Mouse (Mus musculus) megakaryocyte, embryonic 14.5 days (primary cell): ENCODE results near the gene Mtmr3. TPM values are rescaled to one million over a fixed set of nuclear protein-coding genes. Genes with fewer than 3 reads are reported as not detected.
"Not testable (repeated sequence)": the region's sequence is repeated elsewhere in the genome, so short reads cannot be mapped to it uniquely, and the experiment has no call there.

Source experiments
- H3K27me3 ChIP-seq: replicated peaks from 2 replicates; pipeline ENCODE3; 2012; ENCODE audit warnings: inconsistent platforms
- H3K36me3 ChIP-seq: replicated peaks from 2 replicates; pipeline ENCODE3; 2012; ENCODE audit warnings: low read length, inconsistent platforms, mixed read lengths
- H3K4me1 ChIP-seq: 2 replicates; pipeline ENCODE4 v1.6.1; 2012; ENCODE audit warnings: inconsistent platforms
- H3K4me3 ChIP-seq: replicated peaks from 2 replicates; pipeline ENCODE3; 2012; ENCODE audit warnings: moderate library complexity, mild to moderate bottlenecking, inconsistent platforms
- H3K9me3 ChIP-seq: 2 replicates; pipeline ENCODE4 v1.6.1; 2012; ENCODE audit warnings: inconsistent platforms
- FLI1 ChIP-seq: IDR thresholded peaks from 2 replicates; pipeline ENCODE4 v1.6.1; 2012; ENCODE audit warnings: low read length, inconsistent platforms, mixed read lengths
- GATA1 ChIP-seq: IDR thresholded peaks from 3 replicates; pipeline ENCODE4 v1.6.1; 2012; ENCODE audit warnings: mixed read lengths, low read length, inconsistent platforms, borderline replicate concordance
- polyA plus RNA-seq: library from polyadenylated mRNA; stranded (reverse); fragments of >175 nt; gene quantifications from 2 replicates; pipeline ENCODE4 v1.2.3, GENCODE M21; 2012; ENCODE audit warnings: low replicate concordance; ENCODE audit not compliant: insufficient read depth

Mtmr3 gene
- polyA plus RNA-seq, 1 experiment = 8.7 TPM

GRCm38 (mm10) chr11:4604441-4604840 lies 9.8 kb upstream of the Mtmr3 start:
- H3K36me3 ChIP-seq = no peaks in the 10 kb centered on the region
- H3K4me1 ChIP-seq = peaks cover 70% of the 10 kb centered on the region
- peak overlapping the region; percentile 20 for H3K4me3 ChIP-seq
- no peaks in the 10 kb centered on the region for H3K27me3 ChIP-seq
- no peak for TF ChIP-seq GATA1
- TF ChIP-seq FLI1 = no peak
- no peaks in the 10 kb centered on the region for H3K9me3 ChIP-seq

DNA sequence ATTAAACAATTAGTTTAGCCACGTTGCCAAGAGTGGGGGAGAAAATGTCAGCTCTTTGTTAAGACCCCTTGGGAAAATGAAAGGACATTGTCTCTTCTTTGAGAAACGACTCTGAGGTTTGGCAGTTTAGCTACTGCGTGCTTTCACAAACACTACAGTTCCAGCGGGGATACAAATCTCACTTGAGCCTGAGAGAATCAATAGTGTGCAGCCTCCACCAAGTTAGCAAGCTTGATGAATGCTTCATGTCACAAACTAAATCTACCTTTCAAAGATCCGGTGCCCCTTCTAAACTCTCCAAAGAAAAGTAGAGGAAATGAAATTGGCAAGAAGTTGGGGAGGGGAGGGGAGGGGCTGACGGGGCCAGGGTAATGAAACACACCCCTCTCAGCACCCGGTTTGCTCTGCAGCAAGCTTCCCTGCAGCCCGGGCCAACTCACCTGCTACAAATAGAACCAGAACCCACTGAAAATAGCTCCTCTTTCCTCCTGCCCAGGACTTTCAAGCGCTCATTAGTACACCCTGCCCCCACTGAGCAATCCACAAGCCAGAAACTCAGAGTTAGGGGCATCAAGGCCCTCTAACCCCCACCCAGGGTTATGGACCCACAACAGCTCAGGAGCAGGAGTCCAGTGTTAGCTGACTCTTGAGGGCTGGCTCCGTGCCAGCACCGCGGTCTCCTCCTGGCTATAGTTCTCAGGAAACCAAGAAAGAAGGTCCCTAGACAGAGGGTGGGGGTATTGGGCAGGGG lies 8.2 kb upstream of the Mtmr3 start:
- peaks cover 80% of the 10 kb centered on the region for H3K4me1 ChIP-seq
- no peak for TF ChIP-seq FLI1
- TF ChIP-seq GATA1 = no peak

DNA sequence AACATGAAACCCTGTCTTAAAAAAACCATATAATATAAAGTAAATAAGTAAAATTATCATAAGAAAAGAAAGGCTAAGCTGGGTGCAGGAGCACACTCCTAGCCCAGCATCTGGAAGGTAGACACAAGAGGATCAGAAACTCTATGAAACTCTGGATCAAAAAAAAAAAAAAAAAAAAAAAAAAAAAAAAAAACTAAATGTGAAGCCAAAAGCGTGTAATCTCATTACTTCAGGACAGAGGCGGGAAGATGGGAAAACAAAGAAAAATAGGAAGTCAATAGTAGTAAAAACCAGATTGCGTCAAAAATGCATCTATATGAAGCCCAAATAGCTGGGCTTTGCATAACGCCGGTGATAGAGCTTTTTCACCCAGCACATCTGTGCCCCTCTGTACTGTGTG lies 7.2 kb upstream of the Mtmr3 start:
- TF ChIP-seq GATA1 = no peak
- TF ChIP-seq FLI1 = no peak
- Histone ChIP-seq H3K27me3 (no peaks in the 10 kb centered on the region), H3K36me3 (no peaks in the 10 kb centered on the region), H3K9me3 (no peaks in the 10 kb centered on the region), H3K4me3 (no peak overlapping the region), H3K4me1 (peaks cover 83% of the 10 kb centered on the region)

More for the DNA sequence above, 8.2 kb upstream of the Mtmr3 start:
- no peaks in the 10 kb centered on the region for H3K36me3 ChIP-seq
- peak overlapping the region; percentile 62 for H3K4me3 ChIP-seq
- H3K9me3 ChIP-seq = no peaks in the 10 kb centered on the region
- no peaks in the 10 kb centered on the region for H3K27me3 ChIP-seq

GRCm38 (mm10) chr11:4599916-4600315 lies 5.3 kb upstream of the Mtmr3 start:
- H3K4me3 ChIP-seq = no peak overlapping the region
- TF ChIP-seq FLI1 (no peak), GATA1 (no peak)
- H3K27me3 ChIP-seq = no peaks in the 10 kb centered on the region

DNA sequence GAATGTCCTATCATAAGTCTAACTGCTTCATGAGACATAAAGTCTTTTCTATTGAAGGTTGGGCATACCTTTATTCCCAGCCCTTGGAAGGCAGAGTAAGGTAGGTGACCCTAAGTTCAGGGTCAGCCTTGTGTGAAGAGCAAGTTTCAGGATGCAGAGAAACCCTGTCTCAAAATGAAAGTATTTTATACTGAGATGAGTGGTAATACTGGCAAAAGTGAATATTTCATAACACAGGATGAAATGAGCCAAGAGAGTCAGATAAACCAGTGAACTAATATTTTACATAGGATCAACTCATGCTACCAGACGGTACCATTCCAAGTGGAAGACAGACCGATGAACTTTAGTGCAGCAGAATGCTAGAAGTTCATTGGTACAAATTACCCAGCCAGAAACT lies 3.7 kb upstream of the Mtmr3 start:
- Histone ChIP-seq H3K4me1 (peaks cover 68% of the 10 kb centered on the region), H3K36me3 (no peaks in the 10 kb centered on the region), H3K4me3 (peak overlapping the region; percentile 56), H3K9me3 (no peaks in the 10 kb centered on the region), H3K27me3 (no peaks in the 10 kb centered on the region)
- TF ChIP-seq GATA1 (no peak), FLI1 (no peak)

More at GRCm38 (mm10) chr11:4599916-4600315, 5.3 kb upstream of the Mtmr3 start:
- Histone ChIP-seq H3K4me1 (peaks cover 83% of the 10 kb centered on the region), H3K9me3 (no peaks in the 10 kb centered on the region), H3K36me3 (no peaks in the 10 kb centered on the region)

DNA sequence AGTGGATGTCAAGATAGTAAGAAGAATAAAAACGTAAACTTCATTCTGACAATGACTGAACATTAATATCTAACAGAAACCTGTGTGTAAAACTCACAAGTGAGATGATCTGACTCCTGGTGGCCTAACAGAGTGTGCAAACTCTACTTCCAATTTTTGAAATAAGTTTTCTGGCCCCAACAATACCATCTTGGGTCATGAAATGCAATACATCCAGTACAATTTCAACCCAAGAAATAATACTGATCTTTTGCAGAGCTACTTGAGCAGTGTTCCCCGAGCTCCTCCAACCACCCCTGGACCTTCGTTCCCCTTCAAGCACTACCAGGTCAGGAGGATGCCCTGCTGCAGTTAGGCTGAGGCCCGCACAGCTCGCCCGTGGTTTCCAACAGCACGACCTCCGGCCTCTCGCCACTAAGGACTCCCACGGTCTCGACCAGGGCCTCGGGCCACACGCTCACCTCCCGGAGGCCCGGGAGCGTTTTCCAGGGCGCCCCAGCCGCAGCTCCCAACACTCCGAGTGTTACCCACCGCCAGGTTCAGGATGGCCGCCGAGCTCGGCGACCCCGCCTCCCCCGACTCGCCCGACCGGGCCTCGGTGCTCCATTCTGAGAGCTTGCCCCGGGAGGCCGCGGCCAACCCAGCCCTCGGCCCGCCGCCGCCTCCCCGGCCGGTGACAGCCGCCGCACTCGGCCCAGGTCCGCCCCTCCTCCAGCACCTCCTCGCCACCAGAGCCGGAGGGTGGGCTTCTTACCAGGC lies 635 bp downstream of the Mtmr3 start:
- Histone ChIP-seq H3K27me3 (no peaks in the 10 kb centered on the region), H3K36me3 (peaks cover 9% of the 10 kb centered on the region), H3K4me1 (peaks cover 71% of the 10 kb centered on the region), H3K9me3 (no peaks in the 10 kb centered on the region), H3K4me3 (peak overlapping the region; percentile 99)
- no peak for TF ChIP-seq FLI1
- TF ChIP-seq GATA1 = no peak

- Histone ChIP-seq H3K4me3 (peak overlapping the region; percentile 99), H3K27me3 (no peaks in the 10 kb centered on the region), H3K36me3 (peaks cover 12% of the 10 kb centered on the region), H3K4me1 (peaks cover 67% of the 10 kb centered on the region), H3K9me3 (no peaks in the 10 kb centered on the region)
- TF ChIP-seq FLI1 (no peak), GATA1 (no peak)
Measured at GRCm38 (mm10) chr11:4593491-4593848, 1.2 kb downstream of the Mtmr3 start.

- peaks cover 58% of the 10 kb centered on the region for H3K4me1 ChIP-seq
- no peak for TF ChIP-seq GATA1
- no peak for TF ChIP-seq FLI1
- H3K9me3 ChIP-seq = no peaks in the 10 kb centered on the region
- peak overlapping the region; percentile 83 for H3K4me3 ChIP-seq
- peaks cover 19% of the 10 kb centered on the region for H3K36me3 ChIP-seq
- no peaks in the 10 kb centered on the region for H3K27me3 ChIP-seq
Measured at GRCm38 (mm10) chr11:4591811-4592210, 2.9 kb downstream of the Mtmr3 start.

GRCm38 (mm10) chr11:4578682-4579081 lies 16.0 kb downstream of the Mtmr3 start:
- Histone ChIP-seq H3K36me3 (peaks cover 16% of the 10 kb centered on the region), H3K4me1 (peaks cover 47% of the 10 kb centered on the region), H3K9me3 (no peaks in the 10 kb centered on the region), H3K27me3 (no peaks in the 10 kb centered on the region), H3K4me3 (no peak overlapping the region)
- TF ChIP-seq GATA1 (no peak), FLI1 (no peak)

GRCm38 (mm10) chr11:4577079-4577478 lies 17.6 kb downstream of the Mtmr3 start:
- H3K9me3 ChIP-seq = no peaks in the 10 kb centered on the region
- H3K27me3 ChIP-seq = no peaks in the 10 kb centered on the region
- no peak for TF ChIP-seq GATA1
- no peak for TF ChIP-seq FLI1
- H3K4me3 ChIP-seq = no peak overlapping the region
- H3K4me1 ChIP-seq = peaks cover 46% of the 10 kb centered on the region
- peaks cover 13% of the 10 kb centered on the region for H3K36me3 ChIP-seq

GRCm38 (mm10) chr11:4576090-4576732 lies 18.5 kb downstream of the Mtmr3 start:
- H3K4me1 ChIP-seq = peaks cover 47% of the 10 kb centered on the region
- H3K27me3 ChIP-seq, H3K4me3 ChIP-seq, H3K9me3 ChIP-seq: not testable (repeated sequence)
- H3K36me3 ChIP-seq = peaks cover 12% of the 10 kb centered on the region
